Mouse (Mus musculus) erythroblast, embryonic 14.5 days (primary cell): ENCODE measurements around the gene Olfr732. TPM values are rescaled to one million over a fixed set of nuclear protein-coding genes. Genes with fewer than 3 reads are reported as not detected.

Experiments used
- H3K27me3 ChIP-seq: 2 replicates; pipeline ENCODE4 v1.6.1; 2012; ENCODE audit warnings: inconsistent platforms; ENCODE audit not compliant: control insufficient read depth
- H3K36me3 ChIP-seq: 2 replicates; pipeline ENCODE4 v1.6.1; 2012; ENCODE audit warnings: mild to moderate bottlenecking, inconsistent platforms; ENCODE audit not compliant: control insufficient read depth
- H3K4me1 ChIP-seq: 2 replicates; pipeline ENCODE4 v1.6.1; 2012; ENCODE audit warnings: inconsistent platforms; ENCODE audit not compliant: control insufficient read depth
- H3K4me3 ChIP-seq: replicated peaks from 2 replicates; pipeline ENCODE3; 2012; ENCODE audit warnings: moderate library complexity, mild to moderate bottlenecking, inconsistent platforms
- H3K9me3 ChIP-seq: 2 replicates; pipeline ENCODE4 v1.6.1; 2012; ENCODE audit warnings: low read length, inconsistent platforms, mixed read lengths; ENCODE audit not compliant: control insufficient read depth
- GATA1 ChIP-seq: IDR thresholded peaks from 2 replicates; pipeline ENCODE4 v1.6.1; 2012; ENCODE audit warnings: low read length, inconsistent platforms, mixed read lengths
- TAL1 ChIP-seq: IDR thresholded peaks from 3 replicates; pipeline ENCODE4 v1.6.1; 2012; ENCODE audit warnings: low read length, inconsistent platforms, mixed read lengths
- polyA plus RNA-seq: library from polyadenylated mRNA; stranded (reverse); fragments of >175 nt; gene quantifications from 2 replicates; pipeline ENCODE4 v1.2.3, GENCODE M21; 2012

Gene Olfr732
- polyA plus RNA-seq, result not detected in 2 replicates

DNA sequence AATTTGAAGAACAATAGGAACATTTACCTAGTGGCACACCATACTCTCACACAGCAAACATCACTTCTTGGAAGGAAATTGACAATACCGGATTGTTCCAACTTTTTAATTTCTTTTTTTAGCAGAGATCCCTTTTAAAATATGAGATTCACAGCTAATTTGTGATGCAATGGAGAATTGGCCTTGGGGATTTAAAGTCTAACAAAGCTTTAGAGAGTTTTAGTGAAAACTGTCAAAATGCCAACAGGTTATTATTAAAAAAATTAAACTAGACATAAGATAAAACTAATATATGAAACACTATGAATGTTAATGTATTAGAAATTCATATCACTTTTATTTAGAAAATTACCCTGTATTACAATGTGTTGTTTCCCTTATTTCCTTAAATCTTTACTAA, at the start of gene Olfr732:
Olfr732 (minus strand) TSS at position 101 of the 400 bp plus-strand sequence.
- Histone ChIP-seq H3K27me3 (no peaks in the 10 kb centered on the region), H3K9me3 (no peaks in the 10 kb centered on the region), H3K4me3 (no peak within 1 kb of the TSS), H3K4me1 (no peaks in the 10 kb centered on the region), H3K36me3 (no peaks in the 10 kb centered on the region)
- TF ChIP-seq TAL1 (no peak), GATA1 (no peak)

DNA sequence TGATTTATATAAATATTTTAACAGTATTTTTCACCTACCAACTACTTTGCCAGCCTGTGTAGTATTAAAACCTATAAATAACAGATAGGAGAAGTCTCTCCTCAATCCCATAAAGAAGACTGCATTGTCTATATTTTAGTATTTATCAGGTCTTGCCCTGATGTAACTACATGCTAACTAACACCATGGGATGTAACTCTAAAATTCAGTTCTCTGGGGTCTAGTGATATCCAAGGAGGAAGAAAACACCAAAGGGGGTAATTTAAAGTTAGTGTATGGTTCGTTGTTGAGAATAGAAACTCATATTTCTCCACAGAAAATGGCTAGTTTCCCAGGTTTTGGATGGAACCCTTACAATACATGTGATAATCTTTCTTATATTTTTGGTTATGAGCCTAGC, 42.7 kb upstream of the Olfr732 start, which contains the start of gene Olfr734:
Olfr734 (minus strand) TSS at position 101 of the 400 bp plus-strand sequence.
- TF ChIP-seq GATA1, result no peak
- TF ChIP-seq TAL1, result no peak
- no peaks in the 10 kb centered on the region for H3K9me3 ChIP-seq

DNA sequence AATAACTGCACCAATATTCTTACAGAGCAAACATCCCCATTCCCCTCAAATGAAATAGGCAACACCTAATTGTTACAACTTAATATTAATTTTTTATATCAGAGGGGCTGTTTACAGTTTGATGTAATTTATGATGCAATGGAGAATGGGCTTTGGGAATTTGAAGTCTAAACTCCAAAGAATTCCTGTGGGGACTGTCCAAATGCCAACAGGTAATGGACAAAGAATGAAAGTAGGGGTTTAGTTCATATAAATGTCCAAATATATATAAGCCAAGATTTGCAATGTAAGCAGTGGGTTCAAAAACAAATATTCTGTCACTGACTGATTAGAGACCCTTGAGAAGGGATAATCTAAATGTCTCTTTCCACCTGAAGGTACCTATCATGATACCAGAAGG, 17.4 kb upstream of the Olfr732 start, which contains the start of gene Olfr733:
Olfr733 (minus strand) TSS at position 101 of the 400 bp plus-strand sequence.
- no peaks in the 10 kb centered on the region for H3K36me3 ChIP-seq
- no peaks in the 10 kb centered on the region for H3K27me3 ChIP-seq
- H3K4me1 ChIP-seq, result no peaks in the 10 kb centered on the region
- H3K9me3 ChIP-seq, result no peaks in the 10 kb centered on the region
- TF ChIP-seq GATA1 (no peak), TAL1 (no peak)
- no peak within 1 kb of the TSS for H3K4me3 ChIP-seq

More for the DNA sequence above, 42.7 kb upstream of the Olfr732 start, which contains the start of gene Olfr734:
- Histone ChIP-seq H3K4me3 (no peak within 1 kb of the TSS), H3K4me1 (no peaks in the 10 kb centered on the region), H3K36me3 (no peaks in the 10 kb centered on the region), H3K27me3 (no peaks in the 10 kb centered on the region)

DNA sequence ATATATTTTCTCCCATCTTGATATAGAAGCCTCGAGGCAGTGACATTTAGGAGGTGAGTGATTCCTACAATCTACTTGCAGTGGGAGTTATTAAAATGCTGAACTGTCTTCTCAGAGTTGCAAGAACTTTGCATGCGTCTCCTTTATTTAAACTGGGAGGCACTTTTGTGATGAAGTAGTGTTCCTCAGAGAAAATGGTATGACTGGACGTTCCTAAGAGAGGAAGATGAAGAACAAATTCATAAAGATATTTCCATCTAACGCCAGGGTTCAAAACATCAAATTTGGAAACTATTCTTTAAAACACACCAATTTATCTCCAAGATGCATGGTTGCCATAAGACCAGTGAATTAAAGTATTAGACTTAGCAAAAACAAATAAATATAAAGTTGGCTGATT, 42.2 kb downstream of the Olfr732 start, which contains the start of gene Olfr731:
Olfr731 (minus strand) TSS at position 101 of the 400 bp plus-strand sequence.
- peaks cover 3% of the 10 kb centered on the region; the same call in 1 of the 2 replicates for H3K9me3 ChIP-seq
- no peaks in the 10 kb centered on the region for H3K4me1 ChIP-seq
- no peaks in the 10 kb centered on the region for H3K27me3 ChIP-seq
- no peak for TF ChIP-seq GATA1
- no peak for TF ChIP-seq TAL1
- no peak within 1 kb of the TSS for H3K4me3 ChIP-seq
- no peaks in the 10 kb centered on the region for H3K36me3 ChIP-seq

Other genes starting within 250 kb of the Olfr732 start
- gene Olfr725, start 243.8 kb downstream of the Olfr732 start, polyA plus RNA-seq, result not detected in 2 replicates
- gene Olfr726, start 193.3 kb downstream of the Olfr732 start, polyA plus RNA-seq, result 0.02 TPM in 1 of 2 replicates, not detected in the other
- gene Olfr727, start 161.0 kb downstream of the Olfr732 start, polyA plus RNA-seq, result not detected in 2 replicates
- gene Olfr728, start 141.5 kb downstream of the Olfr732 start, polyA plus RNA-seq, result 0.02 TPM in 1 of 2 replicates, not detected in the other
- gene Olfr729, start 131.3 kb downstream of the Olfr732 start, polyA plus RNA-seq, result not detected in 2 replicates
- gene Olfr730, start 96.0 kb downstream of the Olfr732 start, polyA plus RNA-seq, result 0.01 TPM in 1 of 2 replicates, not detected in the other
- gene Olfr731, start 42.3 kb downstream of the Olfr732 start, polyA plus RNA-seq, result not detected in 2 replicates
- gene Olfr733, start 17.3 kb upstream of the Olfr732 start, polyA plus RNA-seq, result not detected in 2 replicates
- not detected in 2 replicates for gene Olfr734, start 42.6 kb upstream of the Olfr732 start, polyA plus RNA-seq
- not detected in 2 replicates for gene Olfr735, start 64.7 kb upstream of the Olfr732 start, polyA plus RNA-seq
- gene Tlr11, start 73.7 kb upstream of the Olfr732 start, polyA plus RNA-seq, result not detected in 2 replicates
- 0.02 TPM in 1 of 2 replicates, not detected in the other for gene Olfr736, start 97.0 kb upstream of the Olfr732 start, polyA plus RNA-seq
- gene Olfr738, start 123.4 kb upstream of the Olfr732 start, polyA plus RNA-seq, result 0.05 TPM in 1 of 2 replicates, not detected in the other
- not detected in 2 replicates for gene Olfr739, start 134.4 kb upstream of the Olfr732 start, polyA plus RNA-seq
- not detected in 2 replicates for gene Olfr740, start 161.3 kb upstream of the Olfr732 start, polyA plus RNA-seq
- not detected in 2 replicates for gene Olfr741, start 188.5 kb upstream of the Olfr732 start, polyA plus RNA-seq
- not detected in 2 replicates for gene Olfr742, start 219.4 kb upstream of the Olfr732 start, polyA plus RNA-seq
- not detected in 2 replicates for gene Olfr743, start 237.6 kb upstream of the Olfr732 start, polyA plus RNA-seq